Mouse (Mus musculus) hindbrain, embryonic 10.5 days (tissue): ENCODE data around the gene Rhox2h. TPM values are rescaled to one million over a fixed set of nuclear protein-coding genes. Genes with fewer than 3 reads are reported as not detected.
"Not testable (repeated sequence)": the region's sequence is repeated elsewhere in the genome, so short reads cannot be mapped to it uniquely, and the experiment has no call there.

Experiments used
- DNase-seq: peaks from one replicate; pipeline ENCODE4 v3.0.0-alpha.2; 2017; ENCODE audit warnings: low spot score
- H3K27ac ChIP-seq: fragments of 300-500 bp; sonication (generic); 2 replicates; pipeline ENCODE4 v1.5.1; 2016; ENCODE audit warnings: mild to moderate bottlenecking, moderate library complexity
- H3K27me3 ChIP-seq: fragments of 300-500 bp; sonication (generic); 2 replicates; pipeline ENCODE4 v1.6.1; 2016; ENCODE audit warnings: mild to moderate bottlenecking; ENCODE audit not compliant: poor library complexity, insufficient read depth, severe bottlenecking
- H3K36me3 ChIP-seq: fragments of 300-500 bp; sonication (generic); 2 replicates; pipeline ENCODE4 v1.6.1; 2016; ENCODE audit warnings: mild to moderate bottlenecking, moderate library complexity
- H3K4me1 ChIP-seq: fragments of 300-500 bp; sonication (generic); replicated peaks from 2 replicates; pipeline ENCODE4 v1.6.1; 2016; ENCODE audit warnings: mild to moderate bottlenecking
- H3K4me3 ChIP-seq: fragments of 300-500 bp; sonication (generic); 2 replicates; pipeline ENCODE4 v1.5.1; 2016; ENCODE audit warnings: mild to moderate bottlenecking, moderate library complexity
- H3K9me3 ChIP-seq: fragments of 300-500 bp; sonication (generic); 2 replicates; pipeline ENCODE4 v1.6.1; 2016; ENCODE audit warnings: mild to moderate bottlenecking, moderate library complexity
- WGBS: fragments of 180-500 bp; shearing (Covaris S2); methylation state at CpG from one replicate; pipeline ENCODE4 v1.1.7; 2016; 5-methylcytosine and 5-hydroxymethylcytosine counted together
- polyA plus RNA-seq: library from polyadenylated mRNA; unstranded; fragments of >200 nt; fragmentation: Nextera tagmentation; extraction: Ambion mirVana; gene quantifications from 2 replicates; pipeline ENCODE4 v1.2.1, GENCODE M21; 2016

The Rhox2h gene
- polyA plus RNA-seq = not detected in 2 replicates

- H3K36me3 ChIP-seq, DNase-seq, H3K27ac ChIP-seq, H3K9me3 ChIP-seq, H3K4me1 ChIP-seq, H3K27me3 ChIP-seq, H3K4me3 ChIP-seq: not testable (repeated sequence)
- WGBS = 90% methylated on average over 8 of the region's 8 CpGs
These were observed at the start of gene Rhox2h for GRCm38 (mm10) chrX:37673177-37673576. TSS of gene Rhox2h (minus strand) at chrX:37673277.

- DNase-seq = no peak
- Histone ChIP-seq H3K27me3 (no peaks in the 10 kb centered on the region), H3K4me1 (no peaks in the 10 kb centered on the region), H3K9me3 (no peaks in the 10 kb centered on the region), H3K4me3 (no peak overlapping the region), H3K36me3 (no peaks in the 10 kb centered on the region), H3K27ac (no peak overlapping the region)
- WGBS = 83% methylated on average over 3 of the region's 3 CpGs
These were observed 28.8 kb upstream of the Rhox2h start for GRCm38 (mm10) chrX:37701821-37702387.

- H3K36me3 ChIP-seq = no peaks in the 10 kb centered on the region
- no peak overlapping the region for H3K27ac ChIP-seq
- no peak for DNase-seq
- H3K27me3 ChIP-seq = no peaks in the 10 kb centered on the region
- H3K9me3 ChIP-seq = no peaks in the 10 kb centered on the region
- no peak overlapping the region for H3K4me3 ChIP-seq
- no peaks in the 10 kb centered on the region for H3K4me1 ChIP-seq
- WGBS = 82% methylated on average over 2 of the region's 2 CpGs
These were observed 19.2 kb upstream of the Rhox2h start for GRCm38 (mm10) chrX:37692261-37692660.

- Histone ChIP-seq H3K36me3 (no peaks in the 10 kb centered on the region), H3K27me3 (no peaks in the 10 kb centered on the region), H3K27ac (no peak overlapping the region), H3K4me1 (no peaks in the 10 kb centered on the region), H3K9me3 (peaks cover 21% of the 10 kb centered on the region), H3K4me3 (no peak overlapping the region)
- DNase-seq = no peak
- 86% methylated on average over 24 of the region's 24 CpGs for WGBS
These were observed 10.1 kb upstream of the Rhox2h start for GRCm38 (mm10) chrX:37683031-37683715.

- not testable (repeated sequence) for H3K36me3 ChIP-seq, H3K4me1 ChIP-seq, DNase-seq, H3K27me3 ChIP-seq, H3K27ac ChIP-seq, H3K4me3 ChIP-seq, H3K9me3 ChIP-seq
- 94% methylated on average over 1 of the region's 3 CpGs for WGBS
These were observed 4.4 kb downstream of the Rhox2h start, which contains the start of gene Rhox3h for GRCm38 (mm10) chrX:37668664-37669063. TSS of gene Rhox3h (minus strand) at chrX:37668764.

- not testable (repeated sequence) for H3K27me3 ChIP-seq, H3K4me3 ChIP-seq, H3K36me3 ChIP-seq, H3K9me3 ChIP-seq, H3K4me1 ChIP-seq, H3K27ac ChIP-seq, DNase-seq
- WGBS = 85% methylated on average over 17 of the region's 20 CpGs
These were observed 21.9 kb downstream of the Rhox2h start, which contains the start of gene Rhox4g for GRCm38 (mm10) chrX:37651227-37651626. TSS of gene Rhox4g (minus strand) at chrX:37651327.

- WGBS = 92% methylated on average over 6 of the region's 6 CpGs
- not testable (repeated sequence) for H3K27ac ChIP-seq, DNase-seq, H3K4me3 ChIP-seq, H3K27me3 ChIP-seq, H3K36me3 ChIP-seq, H3K4me1 ChIP-seq, H3K9me3 ChIP-seq
These were observed 29.7 kb downstream of the Rhox2h start, which contains the start of gene Rhox2g for GRCm38 (mm10) chrX:37643370-37643769. TSS of gene Rhox2g (minus strand) at chrX:37643470.

- WGBS = 94% methylated on average over 2 of the region's 2 CpGs
- not testable (repeated sequence) for H3K4me3 ChIP-seq
These were observed 44.6 kb downstream of the Rhox2h start, which contains the start of gene Rhox3g for GRCm38 (mm10) chrX:37628512-37628911. TSS of gene Rhox3g (minus strand) at chrX:37628612.

More at GRCm38 (mm10) chrX:37628512-37628911, 44.6 kb downstream of the Rhox2h start, which contains the start of gene Rhox3g:
- not testable (repeated sequence) for H3K27me3 ChIP-seq, H3K36me3 ChIP-seq, H3K9me3 ChIP-seq, DNase-seq, H3K4me1 ChIP-seq, H3K27ac ChIP-seq

Other genes starting within 250 kb of the Rhox2h start
- gene Rhox4b, start 240.8 kb downstream of the Rhox2h start, polyA plus RNA-seq = 0.88 and 1.1 TPM in 2 replicates
- 0.27 and 1.7 TPM in 2 replicates for gene Rhox2c, start 219.6 kb downstream of the Rhox2h start, polyA plus RNA-seq
- gene Rhox3c, start 214.7 kb downstream of the Rhox2h start, polyA plus RNA-seq = not detected in 2 replicates
- gene Rhox4c, start 192.9 kb downstream of the Rhox2h start, polyA plus RNA-seq = not detected in 2 replicates
- gene Rhox2d, start 179.8 kb downstream of the Rhox2h start, polyA plus RNA-seq = not detected in 2 replicates
- 0.17 TPM in 1 of 2 replicates, not detected in the other for gene Rhox4d, start 158.9 kb downstream of the Rhox2h start, polyA plus RNA-seq
- gene Rhox2e, start 142.8 kb downstream of the Rhox2h start, polyA plus RNA-seq = not detected in 2 replicates
- not detected in 2 replicates for gene Rhox3e, start 131.3 kb downstream of the Rhox2h start, polyA plus RNA-seq
- 0.20 TPM in 1 of 2 replicates, not detected in the other for gene Rhox4e, start 115.9 kb downstream of the Rhox2h start, polyA plus RNA-seq
- gene Rhox2f, start 101.9 kb downstream of the Rhox2h start, polyA plus RNA-seq = not detected in 2 replicates
- gene Rhox3f, start 92.3 kb downstream of the Rhox2h start, polyA plus RNA-seq = not detected in 2 replicates
- not detected in 2 replicates for gene Rhox4f, start 65.6 kb downstream of the Rhox2h start, polyA plus RNA-seq
- gene Rhox3g, start 44.7 kb downstream of the Rhox2h start, polyA plus RNA-seq = not detected in 2 replicates
- not detected in 2 replicates for gene Rhox2g, start 29.8 kb downstream of the Rhox2h start, polyA plus RNA-seq
- not detected in 2 replicates for gene Rhox4g, start 21.9 kb downstream of the Rhox2h start, polyA plus RNA-seq
- not detected in 2 replicates for gene Rhox3h, start 4.5 kb downstream of the Rhox2h start, polyA plus RNA-seq
- gene Rhox5, start 131.6 kb upstream of the Rhox2h start, polyA plus RNA-seq = 1.5 TPM in 2 replicates
- gene Rhox6, start 153.6 kb upstream of the Rhox2h start, polyA plus RNA-seq = not detected in 2 replicates
- not detected in 2 replicates for gene Rhox7a, start 158.4 kb upstream of the Rhox2h start, polyA plus RNA-seq
- gene Rhox8, start 205.7 kb upstream of the Rhox2h start, polyA plus RNA-seq = not detected in 2 replicates
- not detected in 2 replicates for gene Rhox7b, start 224.0 kb upstream of the Rhox2h start, polyA plus RNA-seq
- gene Rhox9, start 228.5 kb upstream of the Rhox2h start, polyA plus RNA-seq = not detected in 2 replicates